Mouse (Mus musculus) bone marrow macrophage, adult 2 months (primary cell): Measurements from ENCODE around the gene Bmi1.

ENCODE experiments used
- CTCF ChIP-seq: IDR thresholded peaks from 2 replicates; pipeline ENCODE4 v1.5.1; 2012; ENCODE audit warnings: low read depth, mild to moderate bottlenecking, low read length, moderate library complexity
- POLR2A ChIP-seq: IDR thresholded peaks from 2 replicates; pipeline ENCODE4 v1.6.1; 2012; ENCODE audit warnings: mild to moderate bottlenecking, low read depth, low read length, borderline replicate concordance

DNA sequence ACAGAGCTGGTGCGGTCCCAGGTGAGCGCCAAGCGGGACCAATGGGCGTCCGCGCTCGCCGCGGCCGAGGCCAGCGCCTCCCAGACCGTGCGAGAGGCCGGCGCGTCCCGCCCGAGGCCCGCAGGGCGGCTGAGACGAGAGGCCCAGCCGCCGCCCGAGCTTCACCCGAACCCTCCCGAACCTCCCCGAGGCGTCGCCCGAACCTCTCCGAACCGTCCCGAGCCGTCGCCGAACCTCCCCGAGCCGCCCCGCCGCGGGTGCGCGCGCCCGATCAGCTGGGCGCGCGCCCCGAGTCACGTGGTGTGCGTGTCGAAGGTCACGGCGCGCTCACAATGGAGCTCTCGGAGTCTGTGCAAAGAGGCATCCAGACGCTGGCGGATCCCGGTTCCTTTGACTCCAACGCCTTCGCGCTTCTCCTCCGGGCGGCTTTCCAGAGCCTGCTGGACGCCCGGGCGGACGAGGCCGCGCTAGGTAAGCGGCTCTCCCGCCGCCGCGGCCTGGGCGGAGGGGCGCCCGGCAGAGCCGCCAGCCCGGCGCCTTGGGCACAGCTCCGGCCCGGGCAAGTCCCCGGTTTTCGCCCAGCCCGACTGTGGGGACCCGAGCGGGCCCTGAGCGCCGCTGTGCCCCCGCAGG, 4.6 kb upstream of the Bmi1 start, which contains the start of gene Commd3:
- no peak for TF ChIP-seq CTCF
- TF ChIP-seq POLR2A, result no peak
